Mouse (Mus musculus) lung, postnatal 0 days (tissue): ENCODE data around the gene Cox5a. TPM values are rescaled to one million over a fixed set of nuclear protein-coding genes. Genes with fewer than 3 reads are reported as not detected.

Experiments
- ATAC-seq: fragments of 200-750 bp; cut with Nextera tagmentation; 2 replicates; pipeline ENCODE4 v1.8.0; 2017; ENCODE audit warnings: moderate library complexity
- DNase-seq: peaks from one replicate; pipeline ENCODE4 v3.0.0-alpha.2; 2016; ENCODE audit warnings: low spot score
- H3K27ac ChIP-seq: fragments of 300-500 bp; sonication (generic); 2 replicates; pipeline ENCODE4 v1.5.1; 2014; ENCODE audit warnings: antibody characterized with exemption, mild to moderate bottlenecking, low read length, mixed read lengths
- H3K27me3 ChIP-seq: fragments of 300-500 bp; sonication (generic); replicated peaks from 2 replicates; pipeline ENCODE4 v1.6.1; 2014; ENCODE audit warnings: low read length, mixed read lengths; ENCODE audit not compliant: insufficient read depth
- H3K36me3 ChIP-seq: fragments of 300-500 bp; sonication (generic); 2 replicates; pipeline ENCODE4 v1.6.1; 2014; ENCODE audit warnings: low read length, mixed read lengths; ENCODE audit not compliant: insufficient read depth
- H3K4me1 ChIP-seq: fragments of 300-500 bp; sonication (generic); 2 replicates; pipeline ENCODE4 v1.6.1; 2014; ENCODE audit warnings: antibody characterized with exemption, low read depth, low read length, mixed read lengths; ENCODE audit not compliant: insufficient read depth
- H3K4me2 ChIP-seq: fragments of 300-500 bp; sonication (generic); replicated peaks from 2 replicates; pipeline ENCODE4 v1.6.1; 2014; ENCODE audit warnings: low read depth, mild to moderate bottlenecking, low read length, moderate library complexity, mixed read lengths
- H3K4me3 ChIP-seq: fragments of 300-500 bp; sonication (generic); 2 replicates; pipeline ENCODE4 v1.5.1; 2014; ENCODE audit warnings: low read depth, low read length
- H3K9ac ChIP-seq: fragments of 300-500 bp; sonication (generic); replicated peaks from 2 replicates; pipeline ENCODE4 v1.6.1; 2014; ENCODE audit warnings: low read depth, mild to moderate bottlenecking
- H3K9me3 ChIP-seq: fragments of 300-500 bp; sonication (generic); 2 replicates; pipeline ENCODE4 v1.6.1; 2016; ENCODE audit warnings: low read length, mixed read lengths
- CTCF ChIP-seq: IDR thresholded peaks from 2 replicates; pipeline ENCODE4 v1.5.1; 2016; ENCODE audit warnings: antibody characterized with exemption, mild to moderate bottlenecking
- EP300 ChIP-seq: IDR thresholded peaks from 2 replicates; pipeline ENCODE4 v1.6.1; 2016; ENCODE audit warnings: antibody characterized with exemption, mild to moderate bottlenecking, control low read depth
- WGBS: fragments of 180-500 bp; shearing (Covaris S2); extraction: QIAGEN DNeasy Blood & Tissue Kit; methylation state at CpG from one replicate; pipeline ENCODE4 v1.1.7; 2014; 5-methylcytosine and 5-hydroxymethylcytosine counted together
- polyA plus RNA-seq: library from polyadenylated mRNA; unstranded; fragments of >200 nt; fragmentation: Nextera tagmentation; extraction: Ambion mirVana; gene quantifications from 2 replicates; pipeline ENCODE4 v1.2.1, GENCODE M21; 2015

Gene Cox5a
- polyA plus RNA-seq, 1 experiment from 2014 or later = 448 TPM

DNA sequence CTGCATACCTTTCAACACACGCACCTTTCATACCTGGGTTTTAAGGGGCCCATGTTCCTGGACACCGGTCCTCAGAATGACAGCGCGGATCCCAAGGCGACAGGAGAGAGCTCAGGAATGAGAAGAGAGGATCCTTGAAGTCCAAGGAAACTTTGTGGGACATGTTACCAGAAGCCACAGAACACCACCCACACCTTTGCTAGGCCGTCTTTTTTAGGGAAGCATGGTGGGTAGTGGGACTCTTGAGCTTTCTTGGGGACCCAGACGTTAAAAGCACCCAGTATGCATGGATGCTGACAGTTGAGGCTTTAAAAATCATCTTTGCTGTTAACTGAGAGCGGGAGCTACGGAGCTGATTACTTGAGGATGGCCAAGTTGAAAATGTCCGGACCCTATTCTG lies 16.2 kb upstream of the Cox5a start:
- no peak overlapping the region for H3K27ac ChIP-seq
- peaks cover 61% of the 10 kb centered on the region for H3K27me3 ChIP-seq
- no peaks in the 10 kb centered on the region for H3K9me3 ChIP-seq
- H3K4me1 ChIP-seq = peaks cover 12% of the 10 kb centered on the region
- WGBS = 46% methylated on average over 10 of the region's 10 CpGs
- H3K4me2 ChIP-seq = no peak overlapping the region
- no peak for DNase-seq
- no peaks in the 10 kb centered on the region for H3K36me3 ChIP-seq
- no peak overlapping the region for H3K4me3 ChIP-seq
- H3K9ac ChIP-seq = no peak overlapping the region
- ATAC-seq = no peak
- TF ChIP-seq EP300 = no peak
- no peak for TF ChIP-seq CTCF

- DNase-seq = no peak
- Histone ChIP-seq H3K27ac (no peak overlapping the region), H3K4me2 (no peak overlapping the region), H3K9ac (no peak overlapping the region), H3K4me3 (no peak overlapping the region), H3K27me3 (peaks cover 54% of the 10 kb centered on the region), H3K4me1 (peaks cover 12% of the 10 kb centered on the region), H3K36me3 (no peaks in the 10 kb centered on the region), H3K9me3 (no peaks in the 10 kb centered on the region)
- ATAC-seq = peak; percentile 57
- WGBS = 6% methylated on average over 8 of the region's 8 CpGs
- TF ChIP-seq CTCF (no peak), EP300 (no peak)
Measured at GRCm38 (mm10) chr9:57505700-57506099, 15.4 kb upstream of the Cox5a start.

- H3K4me2 ChIP-seq = no peak overlapping the region
- no peak overlapping the region for H3K27ac ChIP-seq
- H3K4me1 ChIP-seq = no peaks in the 10 kb centered on the region
- H3K4me3 ChIP-seq = no peak overlapping the region
- ATAC-seq (no peak), DNase-seq (no peak)
- H3K9me3 ChIP-seq = no peaks in the 10 kb centered on the region
- no peak for TF ChIP-seq CTCF
- TF ChIP-seq EP300 = no peak
- H3K36me3 ChIP-seq = no peaks in the 10 kb centered on the region
- H3K9ac ChIP-seq = no peak overlapping the region
- 76% methylated on average over 2 of the region's 2 CpGs for whole genome bisulfite sequencing
- peaks cover 7% of the 10 kb centered on the region; the same call in 1 of the 2 replicates for H3K27me3 ChIP-seq
Measured at GRCm38 (mm10) chr9:57510577-57510976, 10.5 kb upstream of the Cox5a start.

GRCm38 (mm10) chr9:57517113-57517512 lies 4.0 kb upstream of the Cox5a start:
- H3K4me1 ChIP-seq = peaks cover 2% of the 10 kb centered on the region; the same call in 1 of the 2 replicates
- no peak overlapping the region for H3K4me2 ChIP-seq
- H3K27ac ChIP-seq = no peak overlapping the region
- TF ChIP-seq EP300 = no peak
- peak; percentile 86 for TF ChIP-seq CTCF
- H3K36me3 ChIP-seq = no peaks in the 10 kb centered on the region
- WGBS = 8% methylated on average over 3 of the region's 3 CpGs
- no peaks in the 10 kb centered on the region for H3K27me3 ChIP-seq
- no peak overlapping the region for H3K4me3 ChIP-seq
- DNase-seq (peak; percentile 78), ATAC-seq (no peak)
- H3K9ac ChIP-seq = no peak overlapping the region
- H3K9me3 ChIP-seq = no peaks in the 10 kb centered on the region

DNA sequence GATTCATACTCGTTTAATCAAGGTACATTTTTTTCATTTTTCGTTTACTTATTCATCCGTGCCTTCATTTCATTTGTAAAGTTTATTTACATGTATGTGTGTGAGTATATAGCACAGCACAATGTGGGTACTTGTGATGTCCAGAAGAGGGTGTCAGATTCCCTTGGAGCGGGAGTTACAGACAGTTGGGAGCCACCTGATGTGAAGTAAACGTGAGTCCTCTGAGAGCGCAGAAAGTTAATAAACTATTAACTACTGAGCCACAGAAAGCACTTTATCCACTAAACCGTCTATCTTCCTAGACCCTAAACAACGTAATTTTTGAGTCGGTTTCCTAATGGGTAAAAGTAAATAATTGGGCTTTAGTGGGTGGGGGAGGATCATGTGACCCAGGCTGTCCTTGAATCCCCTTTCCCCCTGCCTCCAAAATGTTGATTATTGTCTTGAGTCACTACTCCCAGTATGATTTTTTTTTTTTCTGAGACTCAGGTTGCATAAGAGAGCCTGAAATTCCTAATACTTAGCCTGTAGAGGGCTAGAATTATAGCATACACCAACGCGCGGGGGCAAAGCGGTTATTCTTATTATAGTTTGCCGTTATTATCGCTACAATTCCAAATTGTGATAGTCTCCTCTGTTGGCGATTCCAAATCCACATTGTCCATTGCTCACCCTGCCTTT lies 559 bp upstream of the Cox5a start:
- H3K4me2 ChIP-seq = peak overlapping the region; percentile 67
- H3K4me1 ChIP-seq = peaks cover 7% of the 10 kb centered on the region; the same call in 1 of the 2 replicates
- H3K27me3 ChIP-seq = no peaks in the 10 kb centered on the region
- DNase-seq (no peak), ATAC-seq (peak; percentile 62)
- 24% methylated on average over 16 of the region's 16 CpGs for WGBS
- no peaks in the 10 kb centered on the region for H3K36me3 ChIP-seq
- peak overlapping the region; percentile 90 for H3K4me3 ChIP-seq
- no peaks in the 10 kb centered on the region for H3K9me3 ChIP-seq
- H3K9ac ChIP-seq = no peak overlapping the region
- peak overlapping the region; percentile 96 for H3K27ac ChIP-seq
- TF ChIP-seq CTCF (peak; percentile 31; the same call in 1 of the 2 replicates), EP300 (no peak; the same call in 1 of the 2 replicates)

GRCm38 (mm10) chr9:57522114-57522860 lies 1.2 kb downstream of the Cox5a start:
- peak overlapping the region; percentile 91 for H3K9ac ChIP-seq
- H3K27me3 ChIP-seq = no peaks in the 10 kb centered on the region
- WGBS = 26% methylated on average over 7 of the region's 7 CpGs
- DNase-seq (no peak), ATAC-seq (no peak)
- no peaks in the 10 kb centered on the region for H3K9me3 ChIP-seq
- H3K4me1 ChIP-seq = peaks cover 7% of the 10 kb centered on the region; the same call in 1 of the 2 replicates
- H3K27ac ChIP-seq = 0 out of 2 replicates have a peak overlapping the region, but pooled peaks have one; percentile 96
- no peaks in the 10 kb centered on the region for H3K36me3 ChIP-seq
- no peak for TF ChIP-seq EP300
- no peak for TF ChIP-seq CTCF
- H3K4me3 ChIP-seq = peak overlapping the region; percentile 90
- peak overlapping the region; percentile 67 for H3K4me2 ChIP-seq
